Mouse (Mus musculus) stomach, embryonic 14.5 days (tissue): ENCODE data around the gene Ms4a3. TPM values are rescaled to one million over a fixed set of nuclear protein-coding genes. Genes with fewer than 3 reads are reported as not detected.

Experiments used
- polyA plus RNA-seq: library from polyadenylated mRNA; unstranded; fragments of >200 nt; fragmentation: Nextera tagmentation; extraction: Ambion mirVana; gene quantifications from 2 replicates; pipeline ENCODE4 v1.2.1, GENCODE M21; 2014

Ms4a3 gene
- polyA plus RNA-seq, 1 experiment from 2014 or later: 0.43 TPM

Other genes with a start within 250 kb of the Ms4a3 start
- 0.61 and 1.0 TPM in 2 replicates for gene Ms4a4c, start 236.1 kb downstream of the Ms4a3 start, polyA plus RNA-seq
- gene Ms4a4b, start 197.3 kb downstream of the Ms4a3 start, polyA plus RNA-seq: 0.35 and 0.77 TPM in 2 replicates
- gene Ms4a6c, start 171.5 kb downstream of the Ms4a3 start, polyA plus RNA-seq: 8.2 and 9.2 TPM in 2 replicates
- not detected in 2 replicates for gene Gm8369, start 154.9 kb downstream of the Ms4a3 start, polyA plus RNA-seq
- gene Ms4a6b, start 124.3 kb downstream of the Ms4a3 start, polyA plus RNA-seq: 5.6 and 9.7 TPM in 2 replicates
- 2.1 and 3.0 TPM in 2 replicates for gene Ms4a4d, start 104.0 kb downstream of the Ms4a3 start, polyA plus RNA-seq
- 4.3 and 7.1 TPM in 2 replicates for gene Ms4a6d, start 36.0 kb downstream of the Ms4a3 start, polyA plus RNA-seq
- 0.41 TPM in 1 of 2 replicates, not detected in the other for gene Ms4a2, start 17.1 kb downstream of the Ms4a3 start, polyA plus RNA-seq
- gene Oosp2, start 19.7 kb upstream of the Ms4a3 start, polyA plus RNA-seq: not detected in 2 replicates
- gene Oosp1, start 50.3 kb upstream of the Ms4a3 start, polyA plus RNA-seq: not detected in 2 replicates
- not detected in 2 replicates for gene Oosp3, start 56.2 kb upstream of the Ms4a3 start, polyA plus RNA-seq
- 0.58 and 1.3 TPM in 2 replicates for gene Gif, start 106.7 kb upstream of the Ms4a3 start, polyA plus RNA-seq
- gene Mrpl16, start 129.5 kb upstream of the Ms4a3 start, polyA plus RNA-seq: 51.1 and 59.7 TPM in 2 replicates
- 22.8 and 23.2 TPM in 2 replicates for gene Stx3, start 178.6 kb upstream of the Ms4a3 start, polyA plus RNA-seq
- gene Olfr1417, start 198.4 kb upstream of the Ms4a3 start, polyA plus RNA-seq: 0.27 TPM in 1 of 2 replicates, not detected in the other
- not detected in 2 replicates for gene Olfr1418, start 220.2 kb upstream of the Ms4a3 start, polyA plus RNA-seq
- not detected in 2 replicates for gene Olfr1419, start 234.3 kb upstream of the Ms4a3 start, polyA plus RNA-seq
- gene Olfr1420, start 245.7 kb upstream of the Ms4a3 start, polyA plus RNA-seq: 0.27 TPM in 1 of 2 replicates, not detected in the other